Mouse (Mus musculus): ENCODE results near the gene Ogdhl.

Gene Ogdhl

DNA sequence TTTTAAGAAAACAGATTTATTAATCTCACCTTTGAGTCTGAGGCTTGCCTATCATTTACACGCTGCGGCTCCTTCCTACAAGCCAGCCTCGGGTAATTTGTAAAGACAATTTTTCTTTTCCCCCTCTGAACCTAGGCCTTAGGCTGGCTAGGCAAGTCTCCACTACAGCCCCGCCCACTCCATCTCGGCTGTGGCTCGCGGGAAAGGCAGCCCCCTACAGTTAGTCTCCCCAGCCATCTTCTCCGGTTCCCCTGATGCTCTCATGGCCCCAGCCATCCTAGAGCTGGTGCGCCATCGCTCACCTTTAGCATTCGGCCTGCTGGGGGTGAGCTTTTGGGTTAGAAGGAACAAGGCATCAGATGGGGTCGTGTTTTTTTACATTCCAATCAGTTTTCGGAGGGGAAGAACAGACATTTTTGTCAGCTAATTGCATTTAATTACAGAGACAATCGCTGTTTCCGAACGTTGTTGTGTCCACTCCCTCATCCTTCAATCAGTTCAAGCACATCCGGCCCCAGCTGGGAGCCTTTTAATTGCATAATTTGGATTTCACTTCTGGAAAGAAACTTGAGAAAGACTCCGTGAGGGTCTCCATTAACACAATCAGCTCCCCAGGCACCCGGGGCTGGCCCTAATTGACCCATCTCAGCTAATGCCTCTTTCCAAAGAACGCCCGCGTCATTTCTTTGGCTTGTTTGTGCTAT is 57.7 kb downstream of the Ogdhl start:
- DNase-seq (ENCODE audit: low read depth, low spot score), result no peak

DNA sequence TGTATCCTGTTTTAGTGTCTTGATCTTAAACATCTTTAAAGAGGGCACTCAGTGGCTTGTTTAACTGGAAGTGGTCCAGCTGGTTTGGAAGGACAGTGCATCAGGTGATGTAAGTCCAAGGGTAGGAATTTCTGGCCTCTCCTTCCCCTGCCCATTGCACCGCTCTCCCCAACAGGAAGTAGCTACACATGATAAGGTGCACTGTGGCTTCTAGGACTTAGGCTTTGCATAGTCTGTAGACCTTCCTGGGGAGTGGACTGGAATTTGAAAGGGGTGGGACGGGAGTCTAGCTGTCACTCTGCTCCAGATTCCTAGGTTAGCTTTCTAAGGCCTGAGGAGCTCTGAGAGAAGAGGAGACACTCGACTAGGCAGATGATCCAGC is 58.3 kb downstream of the Ogdhl start:
- no peak for DNase-seq (ENCODE audit: low read depth, low spot score)

DNA sequence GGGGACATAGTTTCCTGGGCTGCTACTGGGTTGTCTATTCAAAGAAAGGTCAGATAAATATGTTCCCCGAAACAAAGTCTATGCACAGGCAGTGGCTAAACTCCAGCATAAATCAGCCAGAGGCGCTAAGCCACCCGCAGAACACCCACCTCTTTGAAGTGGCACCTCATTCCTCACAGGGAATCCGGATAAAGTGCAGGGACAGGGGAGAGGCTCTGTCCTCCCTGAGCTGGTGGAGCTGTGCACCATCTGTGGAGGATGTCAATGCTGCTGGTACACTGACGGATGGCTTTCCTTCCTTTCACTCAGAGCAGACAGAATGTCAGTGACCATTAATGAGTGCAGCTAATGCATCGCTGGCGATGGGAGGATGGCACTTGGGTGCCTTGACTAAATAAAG is 59.2 kb downstream of the Ogdhl start:
- no peak for DNase-seq (ENCODE audit: low read depth, low spot score)

DNA sequence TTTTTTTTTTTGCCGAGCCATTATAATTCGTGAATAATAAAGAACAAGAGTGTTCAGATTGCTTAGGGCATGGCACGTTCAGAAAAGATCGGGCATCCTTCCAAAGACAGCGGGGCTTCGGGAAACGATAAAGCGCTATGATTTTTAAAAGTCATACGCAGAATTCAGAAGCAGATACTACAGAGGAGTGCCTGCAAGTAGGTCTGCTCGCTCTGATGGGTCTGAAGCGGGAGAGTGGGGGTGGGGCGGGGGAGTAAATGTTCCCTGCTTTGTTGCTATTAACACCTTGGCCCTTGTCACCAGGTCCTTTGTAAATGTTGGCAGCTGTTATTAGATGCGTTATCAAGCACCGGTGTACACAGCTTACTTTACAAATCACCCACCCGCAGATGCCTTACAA is 59.8 kb downstream of the Ogdhl start:
- no peak for DNase-seq (ENCODE audit: low read depth, low spot score)

DNA sequence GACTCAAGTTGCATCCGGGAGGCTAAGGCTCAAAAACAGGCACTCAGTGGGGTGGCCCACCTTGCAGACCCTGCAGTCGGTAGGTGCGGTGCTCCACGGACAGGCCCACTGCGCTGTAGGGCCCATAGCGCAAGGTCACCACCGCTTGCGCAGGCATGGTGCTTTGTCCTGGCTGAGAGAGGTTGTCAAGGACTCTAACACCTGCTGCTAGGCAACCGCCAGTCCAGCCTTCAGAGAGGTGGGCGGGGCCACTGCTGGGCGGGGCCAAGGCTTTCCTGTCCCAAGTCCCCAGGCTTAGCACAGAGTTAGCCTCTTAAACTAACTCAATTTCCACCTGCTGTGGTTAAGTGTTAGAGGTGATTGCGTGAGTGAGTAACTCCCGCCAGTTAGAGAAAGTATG is 66.4 kb downstream of the Ogdhl start, which contains the start of gene 1700024G13Rik:
TSS of gene 1700024G13Rik (minus strand) at position 196 of the 400 bp plus-strand sequence.
- DNase-seq (ENCODE audit: low read depth, low spot score), result peak; percentile 56
